Mouse (Mus musculus) heart, embryonic 11.5 days (tissue): Measurements from ENCODE around the gene Lrrc56. TPM values are rescaled to one million over a fixed set of nuclear protein-coding genes. Genes with fewer than 3 reads are reported as not detected.

Source experiments
- ATAC-seq: fragments of 200-750 bp; cut with Nextera tagmentation; replicated peaks from 2 replicates; pipeline ENCODE4 v1.8.0; 2017; ENCODE audit warnings: moderate library complexity; ENCODE audit not compliant: insufficient number of reproducible peaks, low FRiP score, low TSS enrichment
- H3K27ac ChIP-seq: fragments of 300-500 bp; sonication (generic); 2 replicates; pipeline ENCODE4 v1.5.1; 2014; ENCODE audit warnings: mild to moderate bottlenecking, low read depth, low read length
- H3K27me3 ChIP-seq: fragments of 300-500 bp; sonication (generic); 2 replicates; pipeline ENCODE4 v1.6.1; 2014; ENCODE audit warnings: mild to moderate bottlenecking, low read length, mixed read lengths; ENCODE audit not compliant: control insufficient read depth, insufficient read depth
- H3K36me3 ChIP-seq: fragments of 300-500 bp; sonication (generic); 2 replicates; pipeline ENCODE4 v1.6.1; 2014; ENCODE audit warnings: mild to moderate bottlenecking, low read length, moderate library complexity, mixed read lengths; ENCODE audit not compliant: control insufficient read depth, insufficient read depth
- H3K4me1 ChIP-seq: fragments of 300-500 bp; sonication (generic); 2 replicates; pipeline ENCODE4 v1.6.1; 2014; ENCODE audit warnings: low read length; ENCODE audit not compliant: control insufficient read depth, insufficient read depth
- H3K4me2 ChIP-seq: fragments of 300-500 bp; sonication (generic); 2 replicates; pipeline ENCODE4 v1.6.1; 2014; ENCODE audit warnings: mild to moderate bottlenecking, moderate library complexity
- H3K4me3 ChIP-seq: fragments of 300-500 bp; sonication (generic); 2 replicates; pipeline ENCODE4 v1.5.1; 2014; ENCODE audit warnings: low read depth, low read length
- H3K9ac ChIP-seq: fragments of 300-500 bp; sonication (generic); 2 replicates; pipeline ENCODE4 v1.6.1; 2014; ENCODE audit warnings: mild to moderate bottlenecking, low read depth, low read length, moderate library complexity
- H3K9me3 ChIP-seq: fragments of 300-500 bp; sonication (generic); replicated peaks from 2 replicates; pipeline ENCODE4 v1.6.1; 2016; ENCODE audit warnings: low read length; ENCODE audit not compliant: control insufficient read depth
- WGBS: fragments of 180-500 bp; shearing (Covaris S2); extraction: QIAGEN DNeasy Blood & Tissue Kit; methylation state at CpG from one replicate; pipeline ENCODE4 v1.1.7; 2014; ENCODE audit not compliant: insufficient replicate concordance; 5-methylcytosine and 5-hydroxymethylcytosine counted together
- polyA plus RNA-seq: library from polyadenylated mRNA; unstranded; fragments of >200 nt; fragmentation: Nextera tagmentation; extraction: Ambion mirVana; gene quantifications from 2 replicates; pipeline ENCODE4 v1.2.1, GENCODE M21; 2014

Lrrc56 gene
- polyA plus RNA-seq, 1 experiment from 2014 or later: 1.6 TPM

- ATAC-seq: no peak
- H3K9ac ChIP-seq: peak overlapping the region; percentile 80
- no peaks in the 10 kb centered on the region for H3K36me3 ChIP-seq
- H3K27me3 ChIP-seq: no peaks in the 10 kb centered on the region
- H3K4me2 ChIP-seq: peak overlapping the region; percentile 95
- H3K4me3 ChIP-seq: peak overlapping the region; percentile 76; the same call in 1 of the 2 replicates
- 83% methylated on average over 11 of the region's 11 CpGs for WGBS
- H3K4me1 ChIP-seq: peaks cover 22% of the 10 kb centered on the region
- H3K9me3 ChIP-seq: no peaks in the 10 kb centered on the region
- no peak overlapping the region for H3K27ac ChIP-seq
Observed at GRCm38 (mm10) chr7:141216894-141217293, 22.9 kb downstream of the Lrrc56 start.

- no peak overlapping the region for H3K27ac ChIP-seq
- H3K9me3 ChIP-seq: no peaks in the 10 kb centered on the region
- no peak for ATAC-seq
- no peak overlapping the region for H3K9ac ChIP-seq
- no peaks in the 10 kb centered on the region for H3K27me3 ChIP-seq
- no peak overlapping the region for H3K4me2 ChIP-seq
- peaks cover 28% of the 10 kb centered on the region for H3K4me1 ChIP-seq
- H3K4me3 ChIP-seq: no peak overlapping the region
- no peaks in the 10 kb centered on the region for H3K36me3 ChIP-seq
- 88% methylated on average over 17 of the region's 17 CpGs for WGBS
Observed at GRCm38 (mm10) chr7:141217343-141218013, 23.5 kb downstream of the Lrrc56 start.

GRCm38 (mm10) chr7:141218141-141218540 is 24.2 kb downstream of the Lrrc56 start:
- no peak overlapping the region for H3K4me2 ChIP-seq
- WGBS: 84% methylated on average over 3 of the region's 3 CpGs
- H3K9ac ChIP-seq: no peak overlapping the region
- ATAC-seq: no peak
- H3K4me1 ChIP-seq: peaks cover 32% of the 10 kb centered on the region
- no peaks in the 10 kb centered on the region for H3K36me3 ChIP-seq
- H3K9me3 ChIP-seq: no peaks in the 10 kb centered on the region
- H3K27me3 ChIP-seq: no peaks in the 10 kb centered on the region
- H3K4me3 ChIP-seq: no peak overlapping the region
- H3K27ac ChIP-seq: no peak overlapping the region

- no peak for ATAC-seq
- Histone ChIP-seq H3K9ac (no peak overlapping the region), H3K27me3 (no peaks in the 10 kb centered on the region), H3K27ac (no peak overlapping the region), H3K4me3 (no peak overlapping the region), H3K4me2 (no peak overlapping the region), H3K9me3 (no peaks in the 10 kb centered on the region), H3K36me3 (no peaks in the 10 kb centered on the region), H3K4me1 (peaks cover 32% of the 10 kb centered on the region)
- 86% methylated on average over 5 of the region's 5 CpGs for WGBS
Observed at GRCm38 (mm10) chr7:141218557-141219133, 24.7 kb downstream of the Lrrc56 start.

GRCm38 (mm10) chr7:141219558-141220099 is 25.7 kb downstream of the Lrrc56 start:
- ATAC-seq: no peak
- H3K27me3 ChIP-seq: no peaks in the 10 kb centered on the region
- peak overlapping the region; percentile 34; the same call in 1 of the 2 replicates for H3K9ac ChIP-seq
- WGBS: 92% methylated on average over 1 of the region's 1 CpGs
- peak overlapping the region; percentile 92; the same call in 1 of the 2 replicates for H3K4me2 ChIP-seq
- no peak overlapping the region for H3K27ac ChIP-seq
- no peaks in the 10 kb centered on the region for H3K36me3 ChIP-seq
- H3K9me3 ChIP-seq: no peaks in the 10 kb centered on the region
- H3K4me1 ChIP-seq: peaks cover 32% of the 10 kb centered on the region
- no peak overlapping the region for H3K4me3 ChIP-seq

- no peaks in the 10 kb centered on the region for H3K9me3 ChIP-seq
- no peaks in the 10 kb centered on the region for H3K27me3 ChIP-seq
- no peak overlapping the region for H3K27ac ChIP-seq
- peaks cover 27% of the 10 kb centered on the region for H3K4me1 ChIP-seq
- H3K36me3 ChIP-seq: no peaks in the 10 kb centered on the region
- peak overlapping the region; percentile 68 for H3K4me3 ChIP-seq
- no peak for ATAC-seq
- peak overlapping the region; percentile 87; the same call in 1 of the 2 replicates for H3K9ac ChIP-seq
- peak overlapping the region; percentile 92 for H3K4me2 ChIP-seq
- WGBS: 87% methylated on average over 1 of the region's 1 CpGs
Observed at GRCm38 (mm10) chr7:141220377-141220776, 26.4 kb downstream of the Lrrc56 start.

GRCm38 (mm10) chr7:141221249-141222125 is 27.5 kb downstream of the Lrrc56 start:
- no peaks in the 10 kb centered on the region for H3K36me3 ChIP-seq
- H3K4me2 ChIP-seq: peak overlapping the region; percentile 92
- no peaks in the 10 kb centered on the region for H3K9me3 ChIP-seq
- ATAC-seq: peak; percentile 97
- H3K9ac ChIP-seq: peak overlapping the region; percentile 87
- 4% methylated on average over 43 of the region's 44 CpGs for WGBS
- no peaks in the 10 kb centered on the region for H3K27me3 ChIP-seq
- H3K4me3 ChIP-seq: peak overlapping the region; percentile 68
- H3K27ac ChIP-seq: peak overlapping the region; percentile 86
- peaks cover 23% of the 10 kb centered on the region for H3K4me1 ChIP-seq

- peak overlapping the region; percentile 86 for H3K27ac ChIP-seq
- peak overlapping the region; percentile 92 for H3K4me2 ChIP-seq
- 10% methylated on average over 8 of the region's 8 CpGs for WGBS
- no peaks in the 10 kb centered on the region for H3K27me3 ChIP-seq
- ATAC-seq: no peak
- H3K4me3 ChIP-seq: peak overlapping the region; percentile 68
- no peaks in the 10 kb centered on the region for H3K9me3 ChIP-seq
- peaks cover 17% of the 10 kb centered on the region for H3K4me1 ChIP-seq
- H3K36me3 ChIP-seq: no peaks in the 10 kb centered on the region
- peak overlapping the region; percentile 67 for H3K9ac ChIP-seq
Observed at GRCm38 (mm10) chr7:141222126-141222467, 28.1 kb downstream of the Lrrc56 start.
